Comparison of ENCODE assay signal across 28 mouse cellular contexts in the genomic region with DNA sequence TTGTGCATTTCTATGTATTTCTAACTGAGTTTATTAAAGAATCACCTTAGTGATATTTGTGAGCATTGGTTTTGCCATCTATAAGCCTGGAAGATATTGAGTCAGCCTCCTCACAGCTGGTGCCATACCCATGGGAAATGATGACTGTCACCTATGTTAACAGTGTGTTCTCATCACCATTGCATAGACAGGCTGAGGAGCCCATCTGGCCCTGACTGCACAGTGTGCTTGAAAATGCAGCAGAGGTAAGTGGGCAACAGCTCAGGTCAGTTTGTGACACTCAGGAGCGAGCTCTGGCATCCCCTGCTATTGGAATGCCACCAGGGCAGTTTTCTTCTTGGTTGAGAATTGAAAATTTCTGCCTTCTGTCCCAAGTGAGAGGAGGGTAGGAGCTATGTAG.
DNase-seq lines count a peak whose midpoint lies in the region; ATAC-seq and TF ChIP-seq lines count a peak whose summit lies in the region.
"Had no signal": no experiment of that assay in that cellular context is flagged by ENCODE, and none has a peak within 500 bp of the region (broad histone marks: within the 10 kb centered on the region; RNA-seq: fewer than 3 reads in every experiment).

No protein-coding gene starts in this region.

- H3K36me3 ChIP-seq in hindbrain, embryonic 12.5 days: no peaks in the 10 kb centered on the region
- no peaks in the 10 kb centered on the region for H3K36me3 ChIP-seq in hindbrain, embryonic 14.5 days (replicated peaks; ENCODE audit: control insufficient read depth, insufficient read depth)
- H3K36me3 ChIP-seq in midbrain, embryonic 11.5 days (ENCODE audit: control insufficient read depth, insufficient read depth, low read length): no peaks in the 10 kb centered on the region
- no peaks in the 10 kb centered on the region for H3K36me3 ChIP-seq in midbrain, embryonic 15.5 days (replicated peaks)
- H3K36me3 ChIP-seq in midbrain, postnatal 0 days (ENCODE audit: insufficient read depth, low read length): no peaks in the 10 kb centered on the region
- no peaks in the 10 kb centered on the region for H3K36me3 ChIP-seq in midbrain, embryonic 10.5 days
- H3K36me3 ChIP-seq: embryonic facial prominence, embryonic 13.5 days; embryonic facial prominence, embryonic 15.5 days; forebrain, embryonic 10.5 days; forebrain, embryonic 12.5 days; G1E had no signal

- H3K4me2 ChIP-seq in hindbrain, embryonic 12.5 days (replicated peaks): no peak overlapping the region
- H3K4me2 ChIP-seq in hindbrain, embryonic 14.5 days (replicated peaks): no peak overlapping the region
- H3K4me2 ChIP-seq in midbrain, embryonic 11.5 days: no peak overlapping the region
- no peak overlapping the region for H3K4me2 ChIP-seq in midbrain, embryonic 15.5 days
- H3K4me2 ChIP-seq in midbrain, postnatal 0 days (ENCODE audit: low read depth, low read length, poor library complexity, severe bottlenecking): no peak overlapping the region
- H3K4me2 ChIP-seq: embryonic facial prominence, embryonic 13.5 days; embryonic facial prominence, embryonic 15.5 days; forebrain, embryonic 12.5 days had no signal

- no peaks in the 10 kb centered on the region for H3K27me3 ChIP-seq in hindbrain, embryonic 12.5 days
- no peaks in the 10 kb centered on the region for H3K27me3 ChIP-seq in hindbrain, embryonic 14.5 days (ENCODE audit: control insufficient read depth, insufficient read depth, low read length)
- no peaks in the 10 kb centered on the region for H3K27me3 ChIP-seq in midbrain, embryonic 11.5 days (ENCODE audit: control insufficient read depth, insufficient read depth, low read length)
- no peaks in the 10 kb centered on the region for H3K27me3 ChIP-seq in midbrain, embryonic 15.5 days (replicated peaks)
- H3K27me3 ChIP-seq in midbrain, postnatal 0 days (ENCODE audit: insufficient read depth, low read length): no peaks in the 10 kb centered on the region
- H3K27me3 ChIP-seq in midbrain, embryonic 10.5 days (ENCODE audit: low read depth, poor library complexity, severe bottlenecking): no peaks in the 10 kb centered on the region
- H3K27me3 ChIP-seq: CH12.LX; embryonic facial prominence, embryonic 13.5 days; embryonic facial prominence, embryonic 15.5 days; forebrain, embryonic 12.5 days; Patski had no signal

- WGBS in hindbrain, embryonic 12.5 days: 80% methylated on average over 1 of the region's 1 CpGs
- 83% methylated on average over 1 of the region's 1 CpGs for WGBS in hindbrain, embryonic 14.5 days
- WGBS in midbrain, embryonic 11.5 days: 70% methylated on average over 1 of the region's 1 CpGs
- 75% methylated on average over 1 of the region's 1 CpGs for WGBS in midbrain, embryonic 15.5 days
- WGBS in midbrain, postnatal 0 days: 81% methylated on average over 1 of the region's 1 CpGs
- WGBS in midbrain, embryonic 10.5 days: 85% methylated on average over 1 of the region's 1 CpGs

- H3K9ac ChIP-seq in hindbrain, embryonic 12.5 days: no peak overlapping the region
- no peak overlapping the region for H3K9ac ChIP-seq in hindbrain, embryonic 14.5 days
- H3K9ac ChIP-seq in midbrain, embryonic 11.5 days (ENCODE audit: low read length): no peak overlapping the region
- H3K9ac ChIP-seq in midbrain, embryonic 15.5 days: no peak overlapping the region
- H3K9ac ChIP-seq in midbrain, postnatal 0 days (replicated peaks; ENCODE audit: low read length, poor library complexity, severe bottlenecking): no peak overlapping the region
- H3K9ac ChIP-seq: embryonic facial prominence, embryonic 13.5 days; embryonic facial prominence, embryonic 15.5 days; forebrain, embryonic 12.5 days had no signal

- H3K27ac ChIP-seq in hindbrain, embryonic 12.5 days: no peak overlapping the region
- H3K27ac ChIP-seq in hindbrain, embryonic 14.5 days: no peak overlapping the region
- no peak overlapping the region for H3K27ac ChIP-seq in midbrain, embryonic 11.5 days (ENCODE audit: low read depth, low read length)
- H3K27ac ChIP-seq in midbrain, embryonic 15.5 days: no peak overlapping the region
- no peak overlapping the region for H3K27ac ChIP-seq in midbrain, postnatal 0 days (ENCODE audit: low read depth, low read length)
- no peak overlapping the region for H3K27ac ChIP-seq in midbrain, embryonic 10.5 days (replicated peaks)
- H3K27ac ChIP-seq: embryonic facial prominence, embryonic 13.5 days; embryonic facial prominence, embryonic 15.5 days; forebrain, embryonic 10.5 days; forebrain, embryonic 12.5 days had no signal

- ATAC-seq in hindbrain, embryonic 12.5 days (ENCODE audit: low FRiP score): peak; percentile 66; the same call in 1 of the 2 replicates
- no peak for ATAC-seq in hindbrain, embryonic 14.5 days (ENCODE audit: low FRiP score)
- ATAC-seq in midbrain, embryonic 11.5 days (ENCODE audit: low FRiP score): peak; percentile 38; the same call in 1 of the 2 replicates
- ATAC-seq in midbrain, embryonic 15.5 days (replicated peaks): no peak
- no peak for ATAC-seq in midbrain, postnatal 0 days (ENCODE audit: low FRiP score)
- ATAC-seq in CD4-positive, CD25-positive, alpha-beta regulatory T cell, adult 4 months: no peak
- ATAC-seq: activated CD4-positive, CD25-positive, alpha-beta regulatory T cell, adult 4 months; forebrain, embryonic 14.5 days; forebrain, embryonic 16.5 days; Patski had no signal

- TF ChIP-seq CTCF in midbrain, postnatal 0 days (IDR thresholded peaks at IDR 0.05): no peak

- no peaks in the 10 kb centered on the region for H3K4me1 ChIP-seq in hindbrain, embryonic 12.5 days
- H3K4me1 ChIP-seq in hindbrain, embryonic 14.5 days (replicated peaks; ENCODE audit: control insufficient read depth, insufficient read depth, low read length): no peaks in the 10 kb centered on the region
- H3K4me1 ChIP-seq in midbrain, embryonic 11.5 days (ENCODE audit: control insufficient read depth, insufficient read depth, low read length): no peaks in the 10 kb centered on the region
- no peaks in the 10 kb centered on the region for H3K4me1 ChIP-seq in midbrain, embryonic 15.5 days
- H3K4me1 ChIP-seq in midbrain, postnatal 0 days (ENCODE audit: insufficient read depth, low read length): no peaks in the 10 kb centered on the region
- no peaks in the 10 kb centered on the region for H3K4me1 ChIP-seq in midbrain, embryonic 10.5 days
- H3K4me1 ChIP-seq: embryonic facial prominence, embryonic 13.5 days; embryonic facial prominence, embryonic 15.5 days; forebrain, embryonic 10.5 days; forebrain, embryonic 12.5 days had no signal

- no peak for DNase-seq in hindbrain, embryonic 14.5 days (ENCODE audit: low spot score)
- DNase-seq in midbrain, embryonic 11.5 days (ENCODE audit: low spot score, missing footprints): peak; percentile 66
- DNase-seq in midbrain, postnatal 0 days (ENCODE audit: low spot score): peak; percentile 2
- no peak for DNase-seq in midbrain, embryonic 10.5 days (ENCODE audit: low spot score)
- DNase-seq: adrenal gland, adult 8-10 months; adrenal gland, postnatal 14 days; adrenal gland, postnatal 36 days; cerebellum, adult 11 months; cerebellum, adult 18-20 months; cerebellum, adult 8-10 months; cerebellum, adult 9-11 months; cerebellum, postnatal 14 days; cerebellum, postnatal 36 days; embryo, embryonic 11 days had no signal

- no peak overlapping the region for H3K4me3 ChIP-seq in hindbrain, embryonic 12.5 days
- no peak overlapping the region for H3K4me3 ChIP-seq in hindbrain, embryonic 14.5 days (replicated peaks; ENCODE audit: low read length)
- no peak overlapping the region for H3K4me3 ChIP-seq in midbrain, embryonic 11.5 days (ENCODE audit: low read depth, low read length)
- H3K4me3 ChIP-seq in midbrain, embryonic 15.5 days: no peak overlapping the region
- no peak overlapping the region for H3K4me3 ChIP-seq in midbrain, postnatal 0 days (ENCODE audit: low read depth, low read length)
- H3K4me3 ChIP-seq in midbrain, embryonic 10.5 days: no peak overlapping the region
- H3K4me3 ChIP-seq: embryonic facial prominence, embryonic 13.5 days; embryonic facial prominence, embryonic 15.5 days; erythroblast, embryonic 14.5 days; forebrain, embryonic 10.5 days; forebrain, embryonic 12.5 days had no signal

- H3K9me3 ChIP-seq in hindbrain, embryonic 12.5 days (replicated peaks): no peaks in the 10 kb centered on the region
- no peaks in the 10 kb centered on the region for H3K9me3 ChIP-seq in hindbrain, embryonic 14.5 days (ENCODE audit: control insufficient read depth, low read length)
- no peaks in the 10 kb centered on the region for H3K9me3 ChIP-seq in midbrain, embryonic 11.5 days (ENCODE audit: control insufficient read depth, low read length)
- H3K9me3 ChIP-seq in midbrain, embryonic 15.5 days: no peaks in the 10 kb centered on the region
- no peaks in the 10 kb centered on the region for H3K9me3 ChIP-seq in midbrain, postnatal 0 days (ENCODE audit: low read length)
- H3K9me3 ChIP-seq in midbrain, embryonic 10.5 days (replicated peaks): no peaks in the 10 kb centered on the region
- H3K9me3 ChIP-seq: embryonic facial prominence, embryonic 13.5 days; embryonic facial prominence, embryonic 15.5 days; forebrain, embryonic 10.5 days; forebrain, embryonic 12.5 days; G1E had no signal

Comparison
In these comparisons a context has a peak if more than half of its experiments do, and no peak if none do; other contexts are left out.
1. ATAC-seq: peak in hindbrain, embryonic 12.5 days (single experiment) and midbrain, embryonic 11.5 days (single experiment); none in hindbrain, embryonic 14.5 days (single experiment), midbrain, embryonic 15.5 days (single experiment), midbrain, postnatal 0 days (single experiment) and CD4-positive, CD25-positive, alpha-beta regulatory T cell, adult 4 months (single experiment).
2. DNase-seq: peak in midbrain, embryonic 11.5 days (single experiment) and midbrain, postnatal 0 days (single experiment); none in hindbrain, embryonic 14.5 days (single experiment) and midbrain, embryonic 10.5 days (single experiment).